Mouse (Mus musculus) spleen, adult 2 months (tissue): Measurements from ENCODE around the gene Armc6. TPM values are rescaled to one million over a fixed set of nuclear protein-coding genes. Genes with fewer than 3 reads are reported as not detected.
A peak's percentile ranks its signal among the peaks of the same experiment; 100 is the strongest.

Experiments used
- DNase-seq, 2 experiments: peaks; one replicate each; pipeline versions ENCODE4 v3.0.0 to v3.0.0-alpha.2; 2012 to 2021; ENCODE audit warnings: low spot score in 2 of 2, low read depth in 1 of 2
- H3K27ac ChIP-seq: fragments of 200-500 bp; 2 replicates; pipeline ENCODE4 v1.5.1; 2012; ENCODE audit warnings: low read length, inconsistent platforms; ENCODE audit not compliant: insufficient read depth
- H3K27me3 ChIP-seq: fragments of 200-500 bp; 2 replicates; pipeline ENCODE4 v1.6.1; 2012; ENCODE audit warnings: mild to moderate bottlenecking, moderate library complexity, low read length, inconsistent platforms; ENCODE audit not compliant: control insufficient read depth, insufficient read depth
- H3K36me3 ChIP-seq: fragments of 200-500 bp; 2 replicates; pipeline ENCODE4 v1.6.1; 2012; ENCODE audit warnings: mild to moderate bottlenecking, low read length, inconsistent platforms; ENCODE audit not compliant: control insufficient read depth, insufficient read depth
- H3K4me1 ChIP-seq: fragments of 200-500 bp; 2 replicates; pipeline ENCODE4 v1.6.1; 2011; ENCODE audit warnings: inconsistent platforms; ENCODE audit not compliant: control insufficient read depth, insufficient read depth, insufficient read length
- H3K4me3 ChIP-seq: fragments of 200-500 bp; 2 replicates; pipeline ENCODE4 v1.5.1; 2011; ENCODE audit warnings: mild to moderate bottlenecking, inconsistent platforms; ENCODE audit not compliant: insufficient read depth, insufficient read length; ENCODE audit errors: extremely low read depth
- CTCF ChIP-seq: fragments of 200-500 bp; IDR thresholded peaks from 2 replicates; pipeline ENCODE4 v1.5.1; 2011; ENCODE audit warnings: mild to moderate bottlenecking, inconsistent platforms; ENCODE audit not compliant: insufficient read depth, insufficient read length, insufficient replicate concordance; ENCODE audit errors: extremely low read depth
- POLR2A ChIP-seq: fragments of 200-500 bp; IDR thresholded peaks from 2 replicates; pipeline ENCODE4 v1.6.1; 2011; ENCODE audit warnings: low read depth, low read length, inconsistent platforms
- WGBS: fragments of 180-500 bp; shearing (Covaris S2); methylation state at CpG from one replicate; pipeline ENCODE4 v1.1.7; 2018; 5-methylcytosine and 5-hydroxymethylcytosine counted together
- polyA plus RNA-seq: library from polyadenylated mRNA; depleted of rRNA; stranded (reverse); fragments of >200 nt; gene quantifications from 2 replicates; pipeline ENCODE4 v1.2.3, GENCODE M21; 2012

The Armc6 gene
- polyA plus RNA-seq, 1 experiment = 11.5 TPM

GRCm38 (mm10) chr8:70233606-70234005, 660 bp downstream of the Armc6 start:
- Histone ChIP-seq H3K36me3 (peaks cover 7% of the 10 kb centered on the region; the same call in 1 of the 2 replicates), H3K4me1 (peaks cover 4% of the 10 kb centered on the region; the same call in 1 of the 2 replicates), H3K4me3 (peak overlapping the region; percentile 82), H3K27ac (no peak overlapping the region), H3K27me3 (no peaks in the 10 kb centered on the region)
- no peak for TF ChIP-seq POLR2A
- TF ChIP-seq CTCF = no peak
- DNase-seq = no peak
- 8% methylated on average over 13 of the region's 13 CpGs for WGBS

GRCm38 (mm10) chr8:70230837-70231236, 3.4 kb downstream of the Armc6 start:
- H3K27ac ChIP-seq = no peak overlapping the region
- peaks cover 3% of the 10 kb centered on the region; the same call in 1 of the 2 replicates for H3K36me3 ChIP-seq
- peaks cover 4% of the 10 kb centered on the region; the same call in 1 of the 2 replicates for H3K4me1 ChIP-seq
- WGBS = 95% methylated on average over 9 of the region's 9 CpGs
- H3K27me3 ChIP-seq = no peaks in the 10 kb centered on the region
- TF ChIP-seq CTCF = no peak
- TF ChIP-seq POLR2A = no peak
- no peak for DNase-seq
- no peak overlapping the region for H3K4me3 ChIP-seq

GRCm38 (mm10) chr8:70227997-70228396, 6.3 kb downstream of the Armc6 start:
- no peaks in the 10 kb centered on the region for H3K4me1 ChIP-seq
- peaks cover 7% of the 10 kb centered on the region for H3K36me3 ChIP-seq
- no peak for TF ChIP-seq CTCF
- TF ChIP-seq POLR2A = no peak
- WGBS = 91% methylated on average over 4 of the region's 4 CpGs
- H3K4me3 ChIP-seq = no peak overlapping the region
- no peak for DNase-seq
- H3K27ac ChIP-seq = no peak overlapping the region
- H3K27me3 ChIP-seq = no peaks in the 10 kb centered on the region

GRCm38 (mm10) chr8:70223341-70223740, 10.9 kb downstream of the Armc6 start:
- H3K27ac ChIP-seq = no peak overlapping the region
- TF ChIP-seq POLR2A (no peak), CTCF (peak; percentile 48; the same call in 1 of the 2 replicates)
- H3K36me3 ChIP-seq = peaks cover 4% of the 10 kb centered on the region
- no peaks in the 10 kb centered on the region for H3K4me1 ChIP-seq
- DNase-seq = no peak
- no peak overlapping the region for H3K4me3 ChIP-seq
- WGBS = 68% methylated on average over 6 of the region's 6 CpGs
- no peaks in the 10 kb centered on the region for H3K27me3 ChIP-seq

GRCm38 (mm10) chr8:70222041-70222440, 12.2 kb downstream of the Armc6 start:
- DNase-seq = no peak
- H3K4me3 ChIP-seq = no peak overlapping the region
- H3K27ac ChIP-seq = no peak overlapping the region
- no peaks in the 10 kb centered on the region for H3K4me1 ChIP-seq
- peaks cover 4% of the 10 kb centered on the region for H3K36me3 ChIP-seq
- 92% methylated on average over 12 of the region's 12 CpGs for WGBS
- H3K27me3 ChIP-seq = no peaks in the 10 kb centered on the region
- TF ChIP-seq POLR2A (no peak), CTCF (no peak)

GRCm38 (mm10) chr8:70220911-70221310, 13.4 kb downstream of the Armc6 start:
- no peaks in the 10 kb centered on the region for H3K4me1 ChIP-seq
- no peak for TF ChIP-seq CTCF
- TF ChIP-seq POLR2A = no peak
- no peak for DNase-seq
- 96% methylated on average over 3 of the region's 3 CpGs for WGBS
- no peak overlapping the region for H3K4me3 ChIP-seq
- no peaks in the 10 kb centered on the region for H3K27me3 ChIP-seq
- peaks cover 4% of the 10 kb centered on the region for H3K36me3 ChIP-seq
- H3K27ac ChIP-seq = no peak overlapping the region

GRCm38 (mm10) chr8:70220236-70220840, 13.9 kb downstream of the Armc6 start:
- Histone ChIP-seq H3K4me3 (no peak overlapping the region), H3K36me3 (peaks cover 4% of the 10 kb centered on the region), H3K27ac (no peak overlapping the region), H3K4me1 (no peaks in the 10 kb centered on the region), H3K27me3 (no peaks in the 10 kb centered on the region)
- WGBS = 87% methylated on average over 8 of the region's 8 CpGs
- DNase-seq = no peak
- TF ChIP-seq CTCF = no peak
- TF ChIP-seq POLR2A = no peak
